Mouse (Mus musculus): ENCODE data around the gene 1810043G02Rik. TPM values are rescaled to one million over a fixed set of nuclear protein-coding genes. Genes with fewer than 3 reads are reported as not detected.
"Not testable (repeated sequence)": the region's sequence is repeated elsewhere in the genome, so short reads cannot be mapped to it uniquely, and the experiment has no call there.

1810043G02Rik gene
- polyA plus RNA-seq, 1 experiment from 2014 or later = 21.1 TPM

GRCm38 (mm10) chr10:78012661-78013495 lies 34.6 kb downstream of the 1810043G02Rik start:
- H3K4me3 ChIP-seq (ENCODE audit: control insufficient read depth in 1 of 2, insufficient read depth in 1 of 2, low read depth in 1 of 2, low read length in 2 of 2) = no peak overlapping the region
- H3K36me3 ChIP-seq (ENCODE audit: control insufficient read depth, insufficient read depth, low read length) = no peaks in the 10 kb centered on the region
- H3K27ac ChIP-seq (replicated peaks in 1 of 2; ENCODE audit: control insufficient read depth in 1 of 2, insufficient read depth in 1 of 2, low read depth in 2 of 2, low read length in 2 of 2) = no peak overlapping the region
- no peak overlapping the region for H3K9ac ChIP-seq (ENCODE audit: low read length)
- H3K4me2 ChIP-seq (ENCODE audit: low read length) = no peak overlapping the region
- no peaks in the 10 kb centered on the region for H3K9me3 ChIP-seq (ENCODE audit: control insufficient read depth, low read length)
- ATAC-seq (ENCODE audit: insufficient number of reproducible peaks, insufficient read depth, low FRiP score, low read depth) = no peak
- 92% methylated on average over 18 of the region's 18 CpGs for WGBS
- H3K4me1 ChIP-seq (ENCODE audit: control insufficient read depth in 2 of 2, insufficient read depth in 2 of 2, low read length in 2 of 2) = peaks cover 11 to 20% of the 10 kb centered on the region in 2 experiments
- H3K27me3 ChIP-seq (ENCODE audit: control insufficient read depth, insufficient read depth, low read length) = no peaks in the 10 kb centered on the region

GRCm38 (mm10) chr10:78015489-78015888 lies 37.2 kb downstream of the 1810043G02Rik start:
- WGBS = 62% methylated on average over 1 of the region's 1 CpGs
- H3K9ac ChIP-seq (ENCODE audit: low read length) = no peak overlapping the region
- no peaks in the 10 kb centered on the region for H3K27me3 ChIP-seq (ENCODE audit: control insufficient read depth, insufficient read depth, low read length)
- H3K4me2 ChIP-seq (ENCODE audit: low read length) = no peak overlapping the region
- H3K36me3 ChIP-seq (ENCODE audit: control insufficient read depth, insufficient read depth, low read length) = no peaks in the 10 kb centered on the region
- H3K4me1 ChIP-seq (ENCODE audit: control insufficient read depth in 2 of 2, insufficient read depth in 2 of 2, low read length in 2 of 2) = peaks cover 5 to 7% of the 10 kb centered on the region in 2 experiments
- no peak overlapping the region for H3K4me3 ChIP-seq (ENCODE audit: control insufficient read depth in 1 of 2, insufficient read depth in 1 of 2, low read depth in 1 of 2, low read length in 2 of 2)
- ATAC-seq (ENCODE audit: insufficient number of reproducible peaks, insufficient read depth, low FRiP score, low read depth) = no peak
- no peaks in the 10 kb centered on the region for H3K9me3 ChIP-seq (ENCODE audit: control insufficient read depth, low read length)
- peak overlapping the region; percentile 48 to 73 for H3K27ac ChIP-seq (replicated peaks in 1 of 2; ENCODE audit: control insufficient read depth in 1 of 2, insufficient read depth in 1 of 2, low read depth in 2 of 2, low read length in 2 of 2)

- Histone ChIP-seq H3K4me2 (ENCODE audit: low read length) (no peak overlapping the region), H3K27ac (replicated peaks in 1 of 2; ENCODE audit: control insufficient read depth in 1 of 2, insufficient read depth in 1 of 2, low read depth in 2 of 2, low read length in 2 of 2) (peak overlapping the region in 1 of 2 experiments; percentile 73; a peak in 1 of 4 replicates), H3K36me3 (ENCODE audit: control insufficient read depth, insufficient read depth, low read length) (no peaks in the 10 kb centered on the region), H3K27me3 (ENCODE audit: control insufficient read depth, insufficient read depth, low read length) (no peaks in the 10 kb centered on the region), H3K9ac (ENCODE audit: low read length) (no peak overlapping the region), H3K9me3 (ENCODE audit: control insufficient read depth, low read length) (no peaks in the 10 kb centered on the region), H3K4me3 (ENCODE audit: control insufficient read depth in 1 of 2, insufficient read depth in 1 of 2, low read depth in 1 of 2, low read length in 2 of 2) (no peak overlapping the region), H3K4me1 (ENCODE audit: control insufficient read depth in 2 of 2, insufficient read depth in 2 of 2, low read length in 2 of 2) (peaks cover 5% of the 10 kb centered on the region in 2 experiments)
- no peak for ATAC-seq (ENCODE audit: insufficient number of reproducible peaks, insufficient read depth, low FRiP score, low read depth)
- WGBS = 54% methylated on average over 5 of the region's 5 CpGs
These were observed 38.0 kb downstream of the 1810043G02Rik start for GRCm38 (mm10) chr10:78016366-78016765.

- H3K9ac ChIP-seq (ENCODE audit: low read length) = peak overlapping the region; percentile 69
- H3K27me3 ChIP-seq (ENCODE audit: control insufficient read depth, insufficient read depth, low read length) = no peaks in the 10 kb centered on the region
- H3K4me3 ChIP-seq (ENCODE audit: control insufficient read depth in 1 of 2, insufficient read depth in 1 of 2, low read depth in 1 of 2, low read length in 2 of 2) = peak overlapping the region; percentile 34 to 41
- peaks cover 5% of the 10 kb centered on the region in 2 experiments for H3K4me1 ChIP-seq (ENCODE audit: control insufficient read depth in 2 of 2, insufficient read depth in 2 of 2, low read length in 2 of 2)
- H3K27ac ChIP-seq (replicated peaks in 1 of 2; ENCODE audit: control insufficient read depth in 1 of 2, insufficient read depth in 1 of 2, low read depth in 2 of 2, low read length in 2 of 2) = peak overlapping the region; percentile 82 to 89
- peak overlapping the region; percentile 62 for H3K4me2 ChIP-seq (ENCODE audit: low read length)
- WGBS = 11% methylated on average over 19 of the region's 19 CpGs
- ATAC-seq (ENCODE audit: insufficient number of reproducible peaks, insufficient read depth, low FRiP score, low read depth) = peak; percentile 83
- H3K9me3 ChIP-seq (ENCODE audit: control insufficient read depth, low read length) = no peaks in the 10 kb centered on the region
- no peaks in the 10 kb centered on the region for H3K36me3 ChIP-seq (ENCODE audit: control insufficient read depth, insufficient read depth, low read length)
These were observed 40.5 kb downstream of the 1810043G02Rik start for GRCm38 (mm10) chr10:78018797-78019203.

GRCm38 (mm10) chr10:78019291-78019690 lies 41.0 kb downstream of the 1810043G02Rik start:
- ATAC-seq (ENCODE audit: insufficient number of reproducible peaks, insufficient read depth, low FRiP score, low read depth) = no peak
- H3K4me3 ChIP-seq (ENCODE audit: control insufficient read depth in 1 of 2, insufficient read depth in 1 of 2, low read depth in 1 of 2, low read length in 2 of 2) = peak overlapping the region in 1 of 2 experiments; percentile 34; a peak in 1 of 4 replicates
- WGBS = 74% methylated on average over 4 of the region's 4 CpGs
- H3K9ac ChIP-seq (ENCODE audit: low read length) = peak overlapping the region; percentile 69; the same call in 1 of the 2 replicates
- peak overlapping the region; percentile 62 for H3K4me2 ChIP-seq (ENCODE audit: low read length)
- H3K4me1 ChIP-seq (ENCODE audit: control insufficient read depth in 2 of 2, insufficient read depth in 2 of 2, low read length in 2 of 2) = peaks cover 5% of the 10 kb centered on the region in 2 experiments
- no peaks in the 10 kb centered on the region for H3K27me3 ChIP-seq (ENCODE audit: control insufficient read depth, insufficient read depth, low read length)
- no peaks in the 10 kb centered on the region for H3K9me3 ChIP-seq (ENCODE audit: control insufficient read depth, low read length)
- H3K36me3 ChIP-seq (ENCODE audit: control insufficient read depth, insufficient read depth, low read length) = no peaks in the 10 kb centered on the region
- peak overlapping the region in 1 of 2 experiments; percentile 82; a peak in 2 of 4 replicates for H3K27ac ChIP-seq (replicated peaks in 1 of 2; ENCODE audit: control insufficient read depth in 1 of 2, insufficient read depth in 1 of 2, low read depth in 2 of 2, low read length in 2 of 2)

- WGBS = 100% methylated on average over 5 of the region's 11 CpGs
- H3K4me1 ChIP-seq (ENCODE audit: control insufficient read depth in 2 of 2, insufficient read depth in 2 of 2, low read length in 2 of 2); H3K9me3 ChIP-seq (ENCODE audit: control insufficient read depth, low read length); H3K36me3 ChIP-seq (ENCODE audit: control insufficient read depth, insufficient read depth, low read length); ATAC-seq (ENCODE audit: insufficient number of reproducible peaks, insufficient read depth, low FRiP score, low read depth); H3K4me2 ChIP-seq (ENCODE audit: low read length); H3K27ac ChIP-seq (replicated peaks in 1 of 2; ENCODE audit: control insufficient read depth in 1 of 2, insufficient read depth in 1 of 2, low read depth in 2 of 2, low read length in 2 of 2); H3K9ac ChIP-seq (ENCODE audit: low read length); H3K4me3 ChIP-seq (ENCODE audit: control insufficient read depth in 1 of 2, insufficient read depth in 1 of 2, low read depth in 1 of 2, low read length in 2 of 2); H3K27me3 ChIP-seq (ENCODE audit: control insufficient read depth, insufficient read depth, low read length): not testable (repeated sequence)
These were observed 41.7 kb downstream of the 1810043G02Rik start for GRCm38 (mm10) chr10:78019984-78020383.

- not testable (repeated sequence) for H3K9ac ChIP-seq (ENCODE audit: low read length); H3K4me2 ChIP-seq (ENCODE audit: low read length); H3K4me3 ChIP-seq (ENCODE audit: control insufficient read depth in 1 of 2, insufficient read depth in 1 of 2, low read depth in 1 of 2, low read length in 2 of 2); H3K4me1 ChIP-seq (ENCODE audit: control insufficient read depth in 2 of 2, insufficient read depth in 2 of 2, low read length in 2 of 2); H3K9me3 ChIP-seq (ENCODE audit: control insufficient read depth, low read length); H3K27me3 ChIP-seq (ENCODE audit: control insufficient read depth, insufficient read depth, low read length); ATAC-seq (ENCODE audit: insufficient number of reproducible peaks, insufficient read depth, low FRiP score, low read depth); H3K36me3 ChIP-seq (ENCODE audit: control insufficient read depth, insufficient read depth, low read length); H3K27ac ChIP-seq (replicated peaks in 1 of 2; ENCODE audit: control insufficient read depth in 1 of 2, insufficient read depth in 1 of 2, low read depth in 2 of 2, low read length in 2 of 2)
- 68% methylated on average over 6 of the region's 8 CpGs for WGBS
These were observed 47.1 kb downstream of the 1810043G02Rik start for GRCm38 (mm10) chr10:78025453-78025852.
